Mouse (Mus musculus) spleen, postnatal 36 days (tissue): Measurements from ENCODE around the gene Setd1a.

Experiments used
- DNase-seq, 2 experiments: peaks; one replicate each; pipeline ENCODE4 v3.0.0; 2022; ENCODE audit warnings: low spot score in 2 of 2, mixed read lengths in 1 of 2

Gene Setd1a

DNA sequence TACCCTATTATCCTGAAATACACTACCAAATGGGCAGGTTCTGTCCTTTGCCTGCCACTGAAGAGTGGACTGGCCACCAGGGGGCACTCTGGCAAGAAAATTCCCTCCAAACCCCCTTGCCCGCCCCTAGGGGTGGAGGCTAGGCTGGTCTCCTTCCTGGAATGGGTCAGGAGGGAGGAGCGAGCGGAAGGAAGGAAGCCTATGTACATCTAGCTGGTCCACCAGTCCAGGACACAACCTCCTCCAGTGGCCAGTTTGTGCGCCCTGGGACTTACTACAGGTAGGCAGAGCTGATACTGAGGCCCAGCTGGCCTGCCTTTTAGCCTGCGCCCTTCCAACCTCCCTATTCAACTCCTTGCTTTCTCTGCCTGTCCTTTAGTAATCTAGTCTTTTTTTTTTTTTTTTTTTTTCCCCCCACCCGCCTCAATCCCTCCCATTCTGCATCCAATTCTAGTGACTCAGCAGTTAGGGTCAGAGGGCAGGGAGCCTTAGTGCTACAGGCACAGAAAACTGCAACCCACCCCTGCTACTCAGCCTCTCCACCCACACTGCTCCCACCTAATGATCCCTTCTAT is 24.1 kb downstream of the Setd1a start, which contains the start of gene Hsd3b7:
TSS of gene Hsd3b7 (plus strand) at position 170 of the 575 bp plus-strand sequence.
- DNase-seq, result peak; percentile 65 to 76

DNA sequence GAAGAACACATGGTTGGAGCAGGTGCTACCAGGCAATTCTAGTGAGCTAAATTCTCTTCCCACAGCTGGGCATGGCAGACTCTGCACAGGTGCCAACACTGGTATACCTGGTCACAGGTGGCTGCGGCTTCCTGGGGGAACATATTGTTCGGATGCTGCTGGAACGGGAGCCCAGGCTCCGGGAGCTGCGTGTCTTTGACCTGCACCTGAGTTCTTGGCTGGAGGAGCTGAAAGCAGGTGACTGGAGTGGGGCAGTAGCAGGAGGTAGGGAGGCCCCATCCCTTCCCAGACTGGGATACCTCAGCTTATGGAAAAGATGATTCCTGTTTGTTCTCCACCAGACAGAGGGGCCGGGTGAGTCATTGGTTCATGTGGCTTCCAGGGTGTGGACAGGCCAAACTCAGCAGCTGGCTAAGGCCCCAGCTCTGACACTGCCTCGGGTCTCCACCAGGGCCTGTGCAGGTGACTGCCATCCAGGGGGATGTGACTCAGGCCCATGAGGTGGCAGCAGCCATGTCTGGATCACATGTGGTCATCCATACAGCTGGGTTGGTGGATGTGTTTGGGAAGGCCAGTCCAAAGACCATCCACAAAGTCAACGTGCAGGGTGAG is 24.6 kb downstream of the Setd1a start:
- DNase-seq, result no peak

- no peak for DNase-seq
Observed at GRCm38 (mm10) chr7:127802313-127802712, 25.8 kb downstream of the Setd1a start.

DNA sequence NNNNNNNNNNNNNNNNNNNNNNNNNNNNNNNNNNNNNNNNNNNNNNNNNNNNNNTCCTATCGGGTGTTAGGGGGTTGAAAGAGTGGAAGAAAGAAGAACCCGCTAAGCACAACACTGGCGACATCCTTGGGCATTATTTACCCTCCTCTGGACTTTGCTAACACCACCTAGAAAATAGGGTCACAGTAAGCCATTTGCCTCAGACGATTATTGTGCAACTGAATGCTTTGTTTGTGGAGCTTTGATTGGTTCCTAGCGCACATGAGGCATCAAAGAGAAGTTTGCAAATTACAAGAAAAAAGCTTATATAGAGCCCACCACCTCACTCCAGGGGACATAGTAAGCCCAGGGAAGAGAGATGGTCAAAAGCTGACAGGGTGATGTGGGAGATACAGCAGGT is 32.4 kb downstream of the Setd1a start:
- no peak for DNase-seq

- no peak for DNase-seq
Observed at GRCm38 (mm10) chr7:127809846-127810245, 33.4 kb downstream of the Setd1a start.

GRCm38 (mm10) chr7:127810650-127811049 is 34.2 kb downstream of the Setd1a start:
- no peak for DNase-seq

GRCm38 (mm10) chr7:127811240-127811639 is 34.8 kb downstream of the Setd1a start:
- DNase-seq, result no peak

DNA sequence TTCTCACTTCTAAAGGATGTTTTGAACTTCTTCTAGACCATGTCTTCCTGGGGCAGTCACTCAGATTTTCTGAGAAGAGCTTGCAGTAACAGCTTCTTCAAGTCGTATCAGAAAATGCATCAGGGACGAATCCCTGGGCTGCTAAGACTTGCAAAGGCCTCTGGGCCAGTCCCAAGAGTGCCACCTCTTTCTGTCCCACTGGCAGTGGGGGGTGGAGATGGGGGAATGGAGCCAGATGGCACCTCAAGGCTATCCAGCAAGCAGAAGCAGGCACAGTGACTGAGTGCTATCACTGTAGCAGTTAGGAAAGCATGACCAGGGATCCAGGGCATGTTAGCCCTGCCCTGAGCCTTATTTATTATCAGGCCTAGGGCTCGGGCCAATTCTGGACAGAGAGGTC is 35.8 kb downstream of the Setd1a start:
- no peak for DNase-seq

DNA sequence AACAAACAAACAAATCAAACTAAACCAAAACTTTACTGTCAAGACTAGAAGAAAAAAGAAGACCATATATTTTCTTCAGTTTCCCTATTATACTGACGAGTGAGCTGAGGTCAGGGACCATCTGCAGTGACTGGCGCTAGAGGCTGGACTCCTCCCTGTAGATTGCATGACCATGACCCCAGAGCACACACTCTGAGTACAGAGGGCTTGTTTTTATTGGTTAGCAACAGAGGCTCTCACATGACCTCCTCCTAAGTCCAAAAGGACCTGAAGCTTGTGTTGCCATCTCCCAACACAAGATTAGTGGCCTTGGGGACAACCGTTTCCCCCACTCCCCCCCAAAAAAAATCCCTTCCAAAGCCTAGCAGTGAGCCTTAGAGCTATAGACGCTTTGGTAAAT is 37.4 kb downstream of the Setd1a start:
- no peak for DNase-seq

- DNase-seq, result no peak
Observed at GRCm38 (mm10) chr7:127814241-127814921, 37.9 kb downstream of the Setd1a start.

DNA sequence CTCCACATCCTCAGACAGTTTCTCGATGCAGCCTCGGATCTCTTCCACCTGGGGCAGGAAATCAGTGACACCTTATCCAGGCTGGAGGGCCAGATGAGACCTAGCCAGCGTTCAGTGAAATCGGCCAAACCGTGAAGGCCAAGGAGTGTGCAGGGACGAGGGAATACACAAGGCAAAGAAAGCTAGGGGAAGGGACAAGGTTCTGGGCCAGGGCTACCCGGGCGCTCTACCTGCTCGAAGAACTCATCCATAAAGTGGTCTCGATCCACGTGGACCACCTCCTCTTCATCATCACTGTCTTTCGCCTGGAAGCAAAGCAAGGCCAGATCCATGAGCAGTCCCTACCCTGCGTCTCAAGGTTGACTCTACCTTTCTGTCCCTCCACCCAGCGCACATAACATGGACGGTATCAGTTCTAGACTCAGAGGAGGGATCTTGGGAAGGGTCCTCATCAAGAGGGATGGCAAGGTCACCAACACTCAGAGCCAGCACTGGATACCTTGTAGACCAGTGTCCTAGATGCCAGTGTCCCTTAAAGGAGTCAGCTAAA is 38.7 kb downstream of the Setd1a start:
- no peak for DNase-seq

GRCm38 (mm10) chr7:127815954-127816821 is 39.7 kb downstream of the Setd1a start:
- peak; percentile 17 for DNase-seq

- no peak for DNase-seq
Observed at GRCm38 (mm10) chr7:127817053-127817452, 40.6 kb downstream of the Setd1a start.

DNA sequence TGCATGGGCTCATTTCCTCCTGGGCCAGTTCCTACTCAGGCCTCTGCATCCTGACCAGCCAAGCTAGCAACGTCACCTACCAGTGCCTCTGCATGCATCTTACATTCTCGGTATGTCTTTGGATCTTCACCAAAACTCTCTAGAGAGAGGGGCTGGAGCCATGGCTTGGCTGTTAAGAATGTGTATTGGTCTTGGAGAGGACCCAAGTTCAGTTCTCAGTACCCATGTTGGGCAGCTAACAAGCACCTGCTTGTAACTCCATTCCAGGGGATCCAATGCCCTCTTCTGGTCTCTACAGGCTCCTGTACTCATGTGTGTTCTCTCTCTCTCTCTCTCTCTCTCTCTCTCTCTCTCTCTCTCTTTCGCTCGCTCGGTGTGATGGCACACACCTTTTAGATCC is 41.3 kb downstream of the Setd1a start:
- no peak for DNase-seq

- DNase-seq, result no peak
Observed at GRCm38 (mm10) chr7:127820836-127821509, 44.5 kb downstream of the Setd1a start.

DNA sequence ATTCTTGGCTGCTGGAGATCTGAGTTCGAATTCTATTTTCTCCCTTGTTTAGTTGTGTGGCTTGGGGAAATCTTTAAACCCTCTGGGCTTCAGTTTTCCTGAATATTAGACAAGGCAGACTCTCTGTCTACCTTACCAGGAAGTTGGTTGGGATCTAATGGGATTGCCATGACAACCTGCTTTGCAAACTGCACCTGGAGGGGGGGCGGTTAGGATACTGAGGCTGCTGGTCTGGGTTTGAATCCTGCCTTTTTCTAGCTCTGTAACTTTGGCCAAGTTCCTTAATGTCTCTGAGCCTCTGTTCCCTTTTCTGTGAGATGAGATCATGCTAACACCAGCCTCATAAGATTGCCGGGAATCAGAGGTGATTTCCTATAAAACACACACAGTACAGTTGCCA is 46.0 kb downstream of the Setd1a start:
- no peak for DNase-seq

GRCm38 (mm10) chr7:127823236-127824171 is 47.0 kb downstream of the Setd1a start:
- DNase-seq, result no peak

DNA sequence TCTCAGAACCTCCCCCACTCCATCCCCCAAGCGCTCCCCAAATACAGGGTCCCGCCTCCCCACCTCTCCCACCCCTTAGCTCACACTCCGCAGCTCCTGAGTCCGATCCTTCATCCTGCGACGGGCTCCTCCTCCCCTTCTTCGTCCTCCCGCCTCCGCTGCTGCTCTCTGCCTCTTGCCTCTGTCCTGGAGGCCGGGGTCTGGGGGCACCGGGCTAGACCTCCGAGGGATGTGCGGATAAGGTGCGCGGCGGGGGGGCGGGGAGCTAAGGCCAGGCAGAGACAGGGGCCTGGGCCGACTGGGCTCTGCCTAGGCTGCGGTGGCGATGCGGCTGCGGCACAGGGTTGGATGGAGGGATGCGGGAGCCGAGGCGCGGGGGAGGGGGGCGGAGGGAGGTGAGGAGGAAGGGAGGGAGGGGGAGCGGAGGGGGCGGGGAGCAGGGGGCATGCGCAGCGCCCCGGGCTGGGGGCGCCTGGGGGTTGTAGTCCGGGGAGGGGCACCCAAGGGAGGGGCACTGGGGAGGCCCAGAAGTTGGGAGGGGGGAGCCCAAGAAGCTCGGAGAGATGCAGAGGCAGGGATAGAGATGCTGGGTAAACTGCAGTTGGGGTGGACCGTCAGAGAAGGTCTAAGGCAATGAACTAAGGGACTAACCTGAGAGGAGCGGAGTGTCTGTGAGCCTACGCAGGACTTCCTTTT is 47.9 kb downstream of the Setd1a start, which contains the start of the genes Stx4a and Stx1b:
TSS of gene Stx4a (plus strand) at position 119 of the 696 bp plus-strand sequence.
TSS of gene Stx1b (minus strand) at position 374 of the 696 bp plus-strand sequence.
- DNase-seq, result no peak

DNA sequence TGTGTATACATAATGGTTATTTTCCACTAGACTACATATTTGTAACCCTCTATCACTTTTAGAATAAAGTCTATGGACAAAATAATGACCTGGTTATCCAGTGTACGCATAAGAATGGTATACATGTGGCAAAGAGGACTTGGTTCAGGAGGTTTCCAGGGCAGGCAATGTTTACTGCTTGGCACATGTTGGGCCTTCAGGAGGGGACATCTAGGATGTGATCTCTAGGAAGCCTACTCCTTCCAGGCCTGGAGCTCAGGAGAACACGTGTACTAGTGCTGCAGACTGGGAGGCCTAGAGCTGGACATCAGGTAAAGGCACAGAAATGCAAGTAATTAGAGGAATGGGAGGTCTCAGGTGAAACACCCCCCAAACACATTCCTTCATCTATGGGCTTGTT is 59.1 kb downstream of the Setd1a start:
- DNase-seq, result no peak
